ENCODE assay signal across 35 mouse cellular contexts in the genomic region with DNA sequence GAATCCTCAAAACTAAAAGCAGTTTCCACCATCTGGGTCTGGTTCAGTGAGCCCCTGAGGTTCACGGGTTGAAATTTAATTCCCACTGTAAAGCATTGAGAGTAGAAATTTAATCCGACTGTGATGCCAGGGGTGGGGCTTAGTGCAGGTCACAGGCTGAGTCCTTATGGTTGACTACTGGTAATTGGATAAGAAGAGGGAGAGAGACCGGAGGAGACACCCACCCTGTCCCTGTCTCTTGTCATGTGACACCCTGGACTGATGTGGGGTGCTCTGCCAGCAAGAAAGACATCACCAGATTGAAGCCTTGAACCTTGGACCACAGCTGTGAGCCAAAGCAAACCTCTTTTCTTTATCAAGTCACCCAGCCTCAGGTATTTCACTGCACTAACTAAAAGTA. TPM values are rescaled to one million over a fixed set of nuclear protein-coding genes. Genes with fewer than 3 reads are reported as not detected.
DNase-seq lines count a peak whose midpoint lies in the region; ATAC-seq and TF ChIP-seq lines count a peak whose summit lies in the region.
"Had no signal": no experiment of that assay in that cellular context is flagged by ENCODE, and none has a peak within 500 bp of the region (broad histone marks: within the 10 kb centered on the region; RNA-seq: fewer than 3 reads in every experiment).

No protein-coding gene starts in this region.

- no peak overlapping the region for H3K9ac ChIP-seq in embryonic facial prominence, embryonic 11.5 days (replicated peaks; ENCODE audit: low read length)
- H3K9ac ChIP-seq in kidney, postnatal 0 days (ENCODE audit: low read depth, low read length) = no peak overlapping the region
- H3K9ac ChIP-seq: embryonic facial prominence, embryonic 13.5 days; forebrain, embryonic 12.5 days; hindbrain, embryonic 13.5 days; limb, embryonic 15.5 days; liver, embryonic 15.5 days; lung, embryonic 14.5 days; midbrain, embryonic 15.5 days; neural tube, embryonic 15.5 days had no signal

- no peaks in the 10 kb centered on the region for H3K4me1 ChIP-seq in embryonic facial prominence, embryonic 11.5 days (ENCODE audit: control insufficient read depth, insufficient read depth, low read length)
- H3K4me1 ChIP-seq in embryonic facial prominence, embryonic 10.5 days = peaks cover 22% of the 10 kb centered on the region
- H3K4me1 ChIP-seq in kidney, postnatal 0 days (replicated peaks; ENCODE audit: insufficient read depth, low read length) = 0 out of 2 replicates have a peak, but pooled peaks cover 6% of the 10 kb centered on the region
- H3K4me1 ChIP-seq: embryonic facial prominence, embryonic 13.5 days; forebrain, embryonic 12.5 days; hindbrain, embryonic 13.5 days; limb, embryonic 15.5 days; midbrain, embryonic 15.5 days; neural tube, embryonic 15.5 days had no signal

- peak; percentile 35 for DNase-seq in embryonic facial prominence, embryonic 11.5 days (ENCODE audit: low spot score)
- no peak for DNase-seq in embryonic facial prominence, embryonic 10.5 days (ENCODE audit: low spot score)
- DNase-seq in kidney, adult 8-10 months = peak; percentile 84 to 87
- DNase-seq in kidney, postnatal 0 days (ENCODE audit: low spot score) = peak; percentile 63
- peak; percentile 28 for DNase-seq in retina, postnatal 1 day
- DNase-seq in left cerebral cortex, postnatal 14 days (ENCODE audit: low spot score in 2 of 2) = no peak
- DNase-seq in embryo, embryonic 11 days = no peak
- no peak for DNase-seq in gastrocnemius, postnatal 14 days
- DNase-seq: adrenal gland, adult 8-10 months; cerebellum, adult 2 months; cerebellum, postnatal 25 days; gastrocnemius, postnatal 10 days; heart, adult 18-20 months; heart, postnatal 36 days; left cerebral cortex, postnatal 4 days; lung, embryonic 14.5 days; right cerebral cortex, postnatal 4 days; thymus, adult 18-20 months; thymus, postnatal 25 days had no signal

- no peak for ATAC-seq in embryonic facial prominence, embryonic 11.5 days (replicated peaks; ENCODE audit: insufficient number of reproducible peaks, low FRiP score, low TSS enrichment, low read depth)
- ATAC-seq in kidney, postnatal 0 days (replicated peaks; ENCODE audit: low FRiP score, low read depth) = peak; percentile 73
- ATAC-seq: intestine, embryonic 16.5 days; midbrain, embryonic 15.5 days had no signal

- no peak overlapping the region for H3K4me3 ChIP-seq in embryonic facial prominence, embryonic 11.5 days (ENCODE audit: low read depth, low read length)
- no peak overlapping the region for H3K4me3 ChIP-seq in embryonic facial prominence, embryonic 10.5 days
- H3K4me3 ChIP-seq in kidney, postnatal 0 days (replicated peaks; ENCODE audit: low read depth, low read length) = no peak overlapping the region
- H3K4me3 ChIP-seq: embryonic facial prominence, embryonic 13.5 days; erythroblast, embryonic 14.5 days; forebrain, embryonic 12.5 days; hindbrain, embryonic 13.5 days; layer of hippocampus, adult 2 months; limb, embryonic 15.5 days; liver, embryonic 15.5 days; midbrain, embryonic 10.5 days; midbrain, embryonic 15.5 days; neural tube, embryonic 15.5 days had no signal

- 53% methylated on average over 3 of the region's 3 CpGs for WGBS in embryonic facial prominence, embryonic 11.5 days
- WGBS in embryonic facial prominence, embryonic 10.5 days = 67% methylated on average over 3 of the region's 3 CpGs
- 50% methylated on average over 3 of the region's 3 CpGs for WGBS in kidney, postnatal 0 days

- no peaks in the 10 kb centered on the region for H3K36me3 ChIP-seq in embryonic facial prominence, embryonic 11.5 days (replicated peaks; ENCODE audit: control insufficient read depth, insufficient read depth, low read depth, low read length)
- peaks cover 72% of the 10 kb centered on the region for H3K36me3 ChIP-seq in embryonic facial prominence, embryonic 10.5 days (replicated peaks)
- H3K36me3 ChIP-seq in kidney, postnatal 0 days (ENCODE audit: insufficient read depth, low read length) = 0 out of 2 replicates have a peak, but pooled peaks cover 7% of the 10 kb centered on the region
- H3K36me3 ChIP-seq: liver, embryonic 15.5 days; midbrain, embryonic 15.5 days had no signal

- intact Hi-C loops in left cerebral cortex, postnatal 14 days (cut with DNase I) = no loop called here
- intact Hi-C loops in gastrocnemius, postnatal 14 days (cut with DNase I; ENCODE audit: low total_unique reads) = loop anchor here (2.0 kb wide), 1 partner anchor 40 kb away; no protein-coding TSS in a partner anchor

- H3K27ac ChIP-seq in embryonic facial prominence, embryonic 11.5 days (replicated peaks; ENCODE audit: low read depth, low read length) = no peak overlapping the region
- no peak overlapping the region for H3K27ac ChIP-seq in embryonic facial prominence, embryonic 10.5 days (replicated peaks)
- H3K27ac ChIP-seq in kidney, postnatal 0 days = no peak overlapping the region
- H3K27ac ChIP-seq: embryonic facial prominence, embryonic 13.5 days; forebrain, embryonic 12.5 days; hindbrain, embryonic 13.5 days; layer of hippocampus, adult 2 months; limb, embryonic 15.5 days; liver, embryonic 15.5 days; midbrain, embryonic 10.5 days; midbrain, embryonic 15.5 days; neural tube, embryonic 15.5 days; stomach, postnatal 0 days had no signal

- H3K4me2 ChIP-seq in embryonic facial prominence, embryonic 11.5 days (ENCODE audit: low read depth, low read length) = no peak overlapping the region
- H3K4me2 ChIP-seq in kidney, postnatal 0 days (ENCODE audit: low read length) = no peak overlapping the region
- H3K4me2 ChIP-seq: embryonic facial prominence, embryonic 13.5 days; forebrain, embryonic 12.5 days; heart, embryonic 11.5 days; hindbrain, embryonic 13.5 days; limb, embryonic 15.5 days; liver, embryonic 15.5 days; lung, embryonic 14.5 days; midbrain, embryonic 15.5 days; neural tube, embryonic 15.5 days had no signal

- H3K27me3 ChIP-seq in embryonic facial prominence, embryonic 11.5 days (ENCODE audit: control insufficient read depth, insufficient read depth, low read length) = no peaks in the 10 kb centered on the region
- no peaks in the 10 kb centered on the region for H3K27me3 ChIP-seq in embryonic facial prominence, embryonic 10.5 days (replicated peaks; ENCODE audit: low read depth, poor library complexity, severe bottlenecking)
- H3K27me3 ChIP-seq in kidney, postnatal 0 days (ENCODE audit: insufficient read depth, low read length) = no peaks in the 10 kb centered on the region
- H3K27me3 ChIP-seq: embryonic facial prominence, embryonic 13.5 days; forebrain, embryonic 12.5 days; hindbrain, embryonic 13.5 days; limb, embryonic 15.5 days; liver, embryonic 15.5 days; midbrain, embryonic 15.5 days; neural tube, embryonic 15.5 days had no signal

- no peak for TF ChIP-seq CTCF in kidney, postnatal 0 days (IDR thresholded peaks at IDR 0.05; ENCODE audit: low read depth)

- H3K9me3 ChIP-seq in embryonic facial prominence, embryonic 11.5 days (replicated peaks; ENCODE audit: control insufficient read depth, low read length) = no peaks in the 10 kb centered on the region
- no peaks in the 10 kb centered on the region for H3K9me3 ChIP-seq in embryonic facial prominence, embryonic 10.5 days
- no peaks in the 10 kb centered on the region for H3K9me3 ChIP-seq in kidney, postnatal 0 days (replicated peaks; ENCODE audit: low read length)
- H3K9me3 ChIP-seq: embryonic facial prominence, embryonic 13.5 days; forebrain, embryonic 12.5 days; G1E; hindbrain, embryonic 13.5 days; limb, embryonic 15.5 days; liver, embryonic 15.5 days; midbrain, embryonic 10.5 days; midbrain, embryonic 15.5 days; neural tube, embryonic 15.5 days had no signal

RNA-seq across cellular contexts. Expression of a gene that starts 20.0 kb away (rescaled TPM):
- 68.1 and 68.9 TPM in 2 replicates for polyA plus RNA-seq in embryonic facial prominence, embryonic 11.5 days (2014; fragmentation: Nextera tagmentation; extraction: Ambion mirVana)
- polyA plus RNA-seq in embryonic facial prominence, embryonic 10.5 days (2016; fragmentation: Nextera tagmentation; extraction: Ambion mirVana) = 77.6 and 79.3 TPM in 2 replicates
- polyA plus RNA-seq in kidney, postnatal 0 days (2015; fragmentation: Nextera tagmentation; extraction: Ambion mirVana) = 45.4 and 49.0 TPM in 2 replicates
- total RNA-seq in left cerebral cortex, postnatal 14 days (2021) = 10 to 100 TPM; 55.2 to 61.6 TPM
- 10 to 100 TPM; 27.6 to 30.5 TPM for total RNA-seq in gastrocnemius, postnatal 14 days (2021)

RNA-seq across cellular contexts. Expression of a gene that starts 21.4 kb away (rescaled TPM):
- 31.9 and 34.6 TPM in 2 replicates for polyA plus RNA-seq in embryonic facial prominence, embryonic 11.5 days (2014; fragmentation: Nextera tagmentation; extraction: Ambion mirVana)
- 48.6 and 48.7 TPM in 2 replicates for polyA plus RNA-seq in embryonic facial prominence, embryonic 10.5 days (2016; fragmentation: Nextera tagmentation; extraction: Ambion mirVana)
- 142 TPM in 2 replicates for polyA plus RNA-seq in kidney, postnatal 0 days (2015; fragmentation: Nextera tagmentation; extraction: Ambion mirVana)
- total RNA-seq in left cerebral cortex, postnatal 14 days (2021) = 10 to 100 TPM; 29.7 to 30.4 TPM
- total RNA-seq in gastrocnemius, postnatal 14 days (2021) = 10 to 100 TPM; 14.1 to 15.6 TPM

RNA-seq across cellular contexts. Expression of a gene that starts 32.8 kb away (rescaled TPM):
- 0.10 TPM in 1 of 2 replicates, not detected in the other for polyA plus RNA-seq in embryonic facial prominence, embryonic 11.5 days (2014; fragmentation: Nextera tagmentation; extraction: Ambion mirVana)
- polyA plus RNA-seq in embryonic facial prominence, embryonic 10.5 days (2016; fragmentation: Nextera tagmentation; extraction: Ambion mirVana) = 0.09 and 0.18 TPM in 2 replicates
- 0.28 and 0.34 TPM in 2 replicates for polyA plus RNA-seq in kidney, postnatal 0 days (2015; fragmentation: Nextera tagmentation; extraction: Ambion mirVana)
- not detected for total RNA-seq in left cerebral cortex, postnatal 14 days (2021)
- under 1 TPM in 1 of 2 experiments, not detected in 1; 0.13 TPM for total RNA-seq in gastrocnemius, postnatal 14 days (2021)
- total RNA-seq: heart, adult 18-20 months; heart, postnatal 36 days; layer of hippocampus, adult 2 months; layer of hippocampus, postnatal 25 days; left cerebral cortex, postnatal 4 days had no signal
- polyA plus RNA-seq: cerebellum, adult 2 months; embryonic facial prominence, embryonic 13.5 days; hindbrain, embryonic 13.5 days; midbrain, embryonic 15.5 days had no signal

RNA-seq across cellular contexts. Expression of a gene that starts 38.9 kb away (rescaled TPM):
- polyA plus RNA-seq in embryonic facial prominence, embryonic 11.5 days (2014; fragmentation: Nextera tagmentation; extraction: Ambion mirVana) = 0.70 TPM in 1 of 2 replicates, not detected in the other
- polyA plus RNA-seq in embryonic facial prominence, embryonic 10.5 days (2016; fragmentation: Nextera tagmentation; extraction: Ambion mirVana) = 0.26 and 0.36 TPM in 2 replicates
- 20.5 and 28.3 TPM in 2 replicates for polyA plus RNA-seq in kidney, postnatal 0 days (2015; fragmentation: Nextera tagmentation; extraction: Ambion mirVana)
- total RNA-seq in left cerebral cortex, postnatal 14 days (2021) = 10 to 100 TPM; 11.9 to 13.5 TPM
- total RNA-seq in gastrocnemius, postnatal 14 days (2021) = 10 to 100 TPM; 65.6 to 80.6 TPM
- total RNA-seq: megakaryocyte progenitor cell, adult 5-6 weeks had no signal

RNA-seq across cellular contexts. Expression of a gene that starts 47.0 kb away (rescaled TPM):
- polyA plus RNA-seq in embryonic facial prominence, embryonic 11.5 days (2014; fragmentation: Nextera tagmentation; extraction: Ambion mirVana) = 8.2 and 9.3 TPM in 2 replicates
- 12.7 and 13.2 TPM in 2 replicates for polyA plus RNA-seq in embryonic facial prominence, embryonic 10.5 days (2016; fragmentation: Nextera tagmentation; extraction: Ambion mirVana)
- 14.3 and 16.6 TPM in 2 replicates for polyA plus RNA-seq in kidney, postnatal 0 days (2015; fragmentation: Nextera tagmentation; extraction: Ambion mirVana)
- total RNA-seq in left cerebral cortex, postnatal 14 days (2021) = 100 to 1,000 TPM; 143 to 152 TPM
- 10 to 100 TPM; 10.0 to 12.0 TPM for total RNA-seq in gastrocnemius, postnatal 14 days (2021)

Comparison
In these comparisons a context has a peak if more than half of its experiments do, and no peak if none do; other contexts are left out.
1. DNase-seq: peak in embryonic facial prominence, embryonic 11.5 days (single experiment), kidney, adult 8-10 months (2 of 2), kidney, postnatal 0 days (single experiment) and retina, postnatal 1 day (single experiment); none in embryonic facial prominence, embryonic 10.5 days (single experiment), left cerebral cortex, postnatal 14 days (0 of 2), embryo, embryonic 11 days (single experiment) and gastrocnemius, postnatal 14 days (single experiment).